Mouse (Mus musculus): ENCODE results near the gene Stx1b. TPM values are rescaled to one million over a fixed set of nuclear protein-coding genes. Genes with fewer than 3 reads are reported as not detected.

Stx1b gene
- total RNA-seq, 1 experiment from 2014 or later, result 0.64 TPM

DNA sequence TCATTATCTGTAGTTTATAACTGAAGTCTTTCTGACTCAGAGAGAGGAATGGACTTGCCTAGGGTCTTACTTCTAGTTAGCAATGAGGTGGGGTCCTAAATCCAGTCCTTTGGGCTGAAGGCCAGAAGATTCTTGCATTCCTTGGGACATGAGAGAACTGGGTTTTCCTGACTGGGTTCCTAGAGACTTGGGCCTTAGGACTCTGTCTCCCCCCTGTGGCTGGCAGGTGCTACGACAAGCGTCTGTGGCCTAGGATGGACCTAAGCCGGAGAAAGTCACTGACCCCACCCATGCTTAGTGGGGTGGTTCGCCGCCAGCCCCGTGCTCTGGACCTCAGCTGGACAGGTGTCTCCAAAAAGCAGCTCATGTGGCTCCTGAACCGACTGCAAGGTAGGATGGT, 63.3 kb downstream of the Stx1b start:
- ATAC-seq (replicated peaks; ENCODE audit: low read depth, poor library complexity, severe bottlenecking), result peak; percentile 85

- no peak for ATAC-seq (replicated peaks; ENCODE audit: low read depth, poor library complexity, severe bottlenecking)
Observed at GRCm38 (mm10) chr7:127760478-127760877, 63.9 kb downstream of the Stx1b start.

- peak; percentile 61 for ATAC-seq (replicated peaks; ENCODE audit: low read depth, poor library complexity, severe bottlenecking)
Observed at GRCm38 (mm10) chr7:127759716-127760115, 64.6 kb downstream of the Stx1b start.

Other genes with a start within 250 kb of the Stx1b start
- gene Ccdc189, start 236.0 kb downstream of the Stx1b start, total RNA-seq (2017), result 0.68 and 1.1 TPM in 2 replicates
- gene Rnf40, start 235.8 kb downstream of the Stx1b start, total RNA-seq (2017), result 55.9 and 57.4 TPM in 2 replicates
- 12.9 and 39.4 TPM in 2 replicates for gene Zfp629, start 208.8 kb downstream of the Stx1b start, total RNA-seq (2017)
- gene Bcl7c, start 115.6 kb downstream of the Stx1b start, total RNA-seq (2017), result 54.4 and 68.0 TPM in 2 replicates
- 0.14 TPM in 1 of 2 replicates, not detected in the other for gene Ctf1, start 111.8 kb downstream of the Stx1b start, total RNA-seq (2017)
- gene Ctf2, start 92.4 kb downstream of the Stx1b start, total RNA-seq (2017), result not detected in 2 replicates
- gene Fbxl19, start 80.0 kb downstream of the Stx1b start, total RNA-seq (2017), result 14.6 and 21.4 TPM in 2 replicates
- gene Orai3, start 54.7 kb downstream of the Stx1b start, total RNA-seq (2017), result 24.5 and 40.6 TPM in 2 replicates
- gene Setd1a, start 47.9 kb downstream of the Stx1b start, total RNA-seq (2017), result 15.1 and 16.6 TPM in 2 replicates
- 1.4 TPM in 1 of 2 replicates, not detected in the other for gene Gm49388, start 38.9 kb downstream of the Stx1b start, total RNA-seq (2017)
- 36.7 and 52.3 TPM in 2 replicates for gene Hsd3b7, start 23.9 kb downstream of the Stx1b start, total RNA-seq (2017)
- 47.6 and 56.9 TPM in 2 replicates for gene Stx4a, start 255 bp downstream of the Stx1b start, total RNA-seq (2017)
- 47.1 and 50.4 TPM in 2 replicates for gene Zfp646, start 51.7 kb upstream of the Stx1b start, total RNA-seq (2017)
- 3.2 and 10.5 TPM in 2 replicates for gene Zfp668, start 52.3 kb upstream of the Stx1b start, total RNA-seq (2017)
- gene Prss53, start 66.4 kb upstream of the Stx1b start, total RNA-seq (2017), result 0.27 TPM in 1 of 2 replicates, not detected in the other
- not detected in 2 replicates for gene Gm21974, start 70.9 kb upstream of the Stx1b start, total RNA-seq (2017)
- gene Vkorc1, start 71.1 kb upstream of the Stx1b start, total RNA-seq (2017), result 27.6 and 34.0 TPM in 2 replicates
- 40.9 and 47.1 TPM in 2 replicates for gene Bckdk, start 79.5 kb upstream of the Stx1b start, total RNA-seq (2017)
- 30.0 and 36.0 TPM in 2 replicates for gene Kat8, start 88.0 kb upstream of the Stx1b start, total RNA-seq (2017)
- not detected in 2 replicates for gene Prss8, start 105.6 kb upstream of the Stx1b start, total RNA-seq (2017)
- 2.4 and 4.3 TPM in 2 replicates for gene Prss36, start 122.2 kb upstream of the Stx1b start, total RNA-seq (2017)
- 79.4 and 108 TPM in 2 replicates for gene Fus, start 142.9 kb upstream of the Stx1b start, total RNA-seq (2017)
- 19.8 and 27.3 TPM in 2 replicates for gene Pycard, start 169.3 kb upstream of the Stx1b start, total RNA-seq (2017)
- not detected in 2 replicates for gene Trim72, start 179.4 kb upstream of the Stx1b start, total RNA-seq (2017)
- gene Itgam, start 238.1 kb upstream of the Stx1b start, total RNA-seq (2017), result 10.8 and 12.8 TPM in 2 replicates
- not detected in 2 replicates for gene Gm49368, start 238.1 kb upstream of the Stx1b start, total RNA-seq (2017)

Data from common myeloid progenitor, adult 5-6 weeks (primary cell).